Mouse (Mus musculus): Measurements from ENCODE around the gene Slc9a2.

Gene Slc9a2

GRCm38 (mm10) chr1:40789666-40790233, 109.4 kb downstream of the Slc9a2 start:
- no peak for DNase-seq

GRCm38 (mm10) chr1:40790324-40791141, 110.2 kb downstream of the Slc9a2 start, which contains the start of gene Mfsd9:
Gene Mfsd9, minus strand, starts transcription at chr1:40790687.
- peak; percentile 91 for DNase-seq

DNA sequence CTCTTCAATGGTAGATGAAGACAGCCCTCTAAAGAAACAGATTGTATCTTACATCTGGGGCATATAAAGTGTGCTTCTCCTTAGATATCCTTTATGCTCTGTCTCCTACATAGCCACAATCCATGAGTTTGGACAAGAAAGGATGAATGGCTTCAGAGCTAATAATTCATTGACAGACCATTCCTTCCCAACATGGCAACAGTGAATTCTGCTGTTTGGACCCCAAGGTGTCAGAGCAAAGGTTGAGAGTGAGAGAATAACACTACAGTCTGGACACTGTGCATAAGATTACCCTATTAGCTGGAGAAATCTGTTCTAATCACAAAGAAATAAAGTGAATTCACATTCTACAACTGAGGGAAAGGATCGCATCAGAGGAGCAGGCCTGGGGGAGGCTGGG, 115.1 kb downstream of the Slc9a2 start:
- no peak for DNase-seq

GRCm38 (mm10) chr1:40797348-40797747, 117.0 kb downstream of the Slc9a2 start:
- peak; percentile 54 for DNase-seq

GRCm38 (mm10) chr1:40799121-40799520, 118.7 kb downstream of the Slc9a2 start:
- no peak for DNase-seq

DNA sequence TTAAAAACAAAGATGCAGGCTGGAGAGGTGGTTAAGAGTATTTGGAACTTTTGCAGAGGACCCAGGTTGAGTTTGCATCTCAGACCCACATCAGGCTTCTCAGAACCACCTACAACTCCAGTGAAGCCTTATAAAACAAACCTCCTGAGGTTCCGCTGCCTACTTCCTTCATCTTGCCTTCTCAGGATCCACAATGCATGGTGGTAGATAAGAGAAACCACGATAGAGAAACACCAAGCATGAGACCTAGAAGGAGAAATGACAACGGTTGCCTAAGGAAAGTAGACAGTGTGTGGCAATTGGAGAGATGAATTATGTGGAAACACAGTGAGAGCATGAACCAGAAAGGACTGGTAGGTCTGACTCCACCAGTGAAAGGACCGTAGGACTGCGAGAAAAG, 120.5 kb downstream of the Slc9a2 start:
- DNase-seq = no peak

DNA sequence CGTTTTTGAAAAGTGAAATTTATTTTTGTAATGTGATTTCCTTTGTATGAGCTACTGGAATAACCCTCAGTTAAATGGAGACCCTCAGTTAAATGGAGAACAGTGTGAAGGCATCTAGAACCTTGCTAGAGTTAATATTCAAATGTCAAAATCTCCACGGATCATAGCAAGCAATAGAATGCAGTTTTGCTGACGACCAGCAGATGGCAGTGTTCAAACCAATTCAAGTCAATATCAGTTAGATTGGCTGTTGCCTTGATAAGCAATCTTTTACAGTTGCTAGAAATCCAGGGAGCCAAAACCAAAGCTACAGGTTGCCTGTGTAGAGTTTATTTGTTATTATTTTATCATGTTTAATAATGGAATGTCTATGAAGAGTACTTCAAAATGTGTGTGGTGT, 122.4 kb downstream of the Slc9a2 start:
- DNase-seq = peak; percentile 17

GRCm38 (mm10) chr1:40804118-40804517, 123.7 kb downstream of the Slc9a2 start:
- no peak for DNase-seq

DNA sequence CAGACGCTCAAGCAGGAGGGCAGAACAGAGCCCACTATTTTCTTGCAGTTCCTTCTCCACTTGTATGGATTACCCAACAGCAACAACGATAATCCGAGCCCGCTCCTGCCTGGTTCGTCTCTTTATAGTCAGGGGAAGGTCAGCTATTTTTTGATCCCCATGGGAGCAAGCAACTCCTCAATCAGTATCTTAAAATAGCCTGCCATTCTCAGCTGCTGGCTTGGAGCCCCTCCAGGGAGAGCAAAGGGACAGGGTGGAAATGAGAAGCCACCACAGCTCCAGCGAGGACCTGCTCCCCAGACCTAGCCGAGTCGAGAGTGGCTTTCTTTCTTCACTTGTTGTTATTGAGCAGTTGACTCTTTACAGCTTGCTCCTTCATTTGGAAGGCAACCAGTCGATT, 125.0 kb downstream of the Slc9a2 start, which contains the start of gene Tmem182:
Tmem182 (plus strand) TSS at position 251 of the 400 bp plus-strand sequence.
- no peak for DNase-seq

GRCm38 (mm10) chr1:40805891-40806290, 125.5 kb downstream of the Slc9a2 start:
- no peak for DNase-seq

DNA sequence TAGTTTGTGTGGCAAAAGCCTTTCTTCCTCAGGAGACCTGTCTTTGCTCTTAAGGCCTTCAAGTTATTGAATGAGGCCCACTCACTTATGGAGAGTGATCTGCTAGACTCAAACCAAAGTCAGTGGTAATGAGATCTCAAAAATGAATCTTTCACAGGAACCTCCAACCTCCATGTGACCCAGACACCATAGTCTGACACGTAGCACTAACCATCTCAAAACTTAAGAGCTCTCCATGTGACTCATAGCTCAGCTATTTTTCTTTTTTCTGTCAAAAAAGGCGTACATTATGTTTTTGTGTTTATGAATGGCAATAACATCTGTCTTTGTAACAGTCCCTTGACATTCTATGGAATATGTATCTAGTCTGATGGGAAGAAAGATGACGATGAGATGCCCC, 128.3 kb downstream of the Slc9a2 start:
- no peak for DNase-seq

GRCm38 (mm10) chr1:40815071-40815845, 134.9 kb downstream of the Slc9a2 start:
- DNase-seq = no peak
